Mouse (Mus musculus) G1E (cell line): ENCODE measurements around the gene Cep44. TPM values are rescaled to one million over a fixed set of nuclear protein-coding genes. Genes with fewer than 3 reads are reported as not detected.

ENCODE experiments used
- ATAC-seq: 2 replicates; pipeline ENCODE4 v1.8.0; 2016; ENCODE audit warnings: mild to moderate bottlenecking; ENCODE audit not compliant: insufficient number of reproducible peaks, poor library complexity, low FRiP score, severe bottlenecking; ENCODE audit errors: extremely low read depth
- DNase-seq: peaks from one replicate; pipeline ENCODE4 v3.0.0; 2012; ENCODE audit warnings: low spot score
- H3K27me3 ChIP-seq: 2 replicates; pipeline ENCODE4 v1.6.1; 2012; ENCODE audit warnings: mild to moderate bottlenecking, low read length, inconsistent platforms; ENCODE audit not compliant: insufficient read depth
- H3K36me3 ChIP-seq: replicated peaks from 2 replicates; pipeline ENCODE3; 2012; ENCODE audit warnings: mild to moderate bottlenecking, inconsistent platforms
- H3K4me1 ChIP-seq: 2 replicates; pipeline ENCODE4 v1.6.1; 2012; ENCODE audit warnings: low read depth, low read length, inconsistent platforms, mixed read lengths; ENCODE audit not compliant: insufficient read depth
- H3K4me3 ChIP-seq: 2 replicates; pipeline ENCODE4 v1.5.1; 2012; ENCODE audit warnings: low read depth, mild to moderate bottlenecking, inconsistent platforms, low read length, moderate library complexity, mixed read lengths
- H3K9me3 ChIP-seq: replicated peaks from 2 replicates; pipeline ENCODE4 v1.6.1; 2012; ENCODE audit warnings: inconsistent platforms
- CTCF ChIP-seq: IDR thresholded peaks from 2 replicates; pipeline ENCODE4 v1.5.1; 2012; ENCODE audit warnings: low read depth, low read length, inconsistent platforms, mixed read lengths
- GATA1 ChIP-seq: IDR thresholded peaks from 2 replicates; pipeline ENCODE4 v1.6.1; 2012; ENCODE audit warnings: borderline replicate concordance, low read length, inconsistent platforms, mixed read lengths
- GATA2 ChIP-seq: IDR thresholded peaks from 2 replicates; pipeline ENCODE4 v1.6.1; 2012; ENCODE audit warnings: low read depth, low read length, inconsistent platforms, borderline replicate concordance
- POLR2AphosphoS5 ChIP-seq: IDR thresholded peaks from 2 replicates; pipeline ENCODE4 v1.6.1; 2012; ENCODE audit warnings: low read depth, low read length, inconsistent platforms; ENCODE audit not compliant: insufficient replicate concordance
- TAL1 ChIP-seq: conservative IDR thresholded peaks from 2 replicates; pipeline ENCODE4 v1.6.1; 2012; ENCODE audit warnings: low read depth, low read length, inconsistent platforms, mixed read lengths
- polyA plus RNA-seq: library from polyadenylated mRNA; stranded (reverse); fragments of >175 nt; gene quantifications from 2 replicates; pipeline ENCODE4 v1.2.3, GENCODE M21; 2012
- total RNA-seq, 2 experiments: library from RNA; stranded (forward) in 1 of 2; stranded (reverse) in 1 of 2; fragments of 200-1000 nt in 1 of 2; fragments of >200 nt in 1 of 2; fragmentation: Nextera tagmentation in 1 of 2; gene quantifications; 2 replicates each; pipeline ENCODE4 v1.2.3; 2014 to 2017

Gene Cep44
- 78.6 and 79.8 TPM in 2 replicates for total RNA-seq (2014; fragmentation: Nextera tagmentation)
- total RNA-seq (2017): 44.8 and 51.4 TPM in 2 replicates
- polyA plus RNA-seq: 10.3 and 12.4 TPM in 2 replicates

DNA sequence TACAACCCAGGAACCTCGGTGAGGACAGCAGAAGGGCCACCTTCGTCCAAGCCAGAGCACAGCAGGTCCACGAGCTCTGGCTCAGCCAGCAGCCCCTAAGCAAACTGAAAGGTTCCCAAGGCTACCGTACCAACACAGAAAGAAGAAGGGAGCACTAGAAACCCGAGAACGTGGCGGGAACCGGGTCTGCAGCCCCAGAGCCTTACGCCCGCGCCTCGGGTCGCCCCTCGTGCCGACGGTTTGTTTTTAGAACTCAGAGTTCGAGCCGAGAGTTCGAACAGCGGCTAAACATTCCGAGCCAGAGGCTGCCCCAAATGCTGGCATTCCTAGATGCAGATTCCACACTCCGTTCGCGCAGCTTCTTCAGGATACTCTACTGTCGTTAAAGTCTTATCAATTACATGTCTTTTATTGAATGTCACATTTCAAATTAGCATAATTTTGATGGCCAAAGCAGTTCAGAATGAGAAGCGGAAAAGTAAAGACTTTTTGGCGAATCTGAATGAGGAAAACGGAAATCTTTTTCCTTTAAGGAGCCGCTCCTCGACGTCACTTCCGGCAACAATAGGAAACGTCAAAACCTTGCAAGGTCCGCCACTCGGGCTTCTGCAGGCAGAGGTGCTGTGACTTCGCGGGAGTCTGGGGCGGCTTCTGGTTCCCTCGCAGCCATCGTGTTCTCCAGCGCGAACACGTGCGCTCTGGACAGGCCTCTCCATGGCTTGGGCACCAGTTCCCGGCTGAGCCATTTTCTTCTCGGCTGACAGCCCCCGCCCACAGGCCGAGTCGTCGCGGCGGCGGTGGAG, at the start of gene Cep44, which contains the start of gene Fbxo8:
TSS of gene Cep44 (minus strand) at position 490 of the 803 bp plus-strand sequence.
TSS of gene Fbxo8 (plus strand) at position 533 of the 803 bp plus-strand sequence.
- H3K27me3 ChIP-seq: no peaks in the 10 kb centered on the region
- H3K4me3 ChIP-seq: peak within 1 kb of the TSS; percentile 81
- TF ChIP-seq TAL1 (no peak), POLR2AphosphoS5 (no peak), GATA2 (no peak), CTCF (no peak), GATA1 (no peak)
- DNase-seq (peak; percentile 31), ATAC-seq (peak; percentile 32; the same call in 1 of the 2 replicates)
- peaks cover 19% of the 10 kb centered on the region for H3K36me3 ChIP-seq
- H3K4me1 ChIP-seq: peaks cover 11% of the 10 kb centered on the region
- H3K9me3 ChIP-seq: no peaks in the 10 kb centered on the region

DNA sequence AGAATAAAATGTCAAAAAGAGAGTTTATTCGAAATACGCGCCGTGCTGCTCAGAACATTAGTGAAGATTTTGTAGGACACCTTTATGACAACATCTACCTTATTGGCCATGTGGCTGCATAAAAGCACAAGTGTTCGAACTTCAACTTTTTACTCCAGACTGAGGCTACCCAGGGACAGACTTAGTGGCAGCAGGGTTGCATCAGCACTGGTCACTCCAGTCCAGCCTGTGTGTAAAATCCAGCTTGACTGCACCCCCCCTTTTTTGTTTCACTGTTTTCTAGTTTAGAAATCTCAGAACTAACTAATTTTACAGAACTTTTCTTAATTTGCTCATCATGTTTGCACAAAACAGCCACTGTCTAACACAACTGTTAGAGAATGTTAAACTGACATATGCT, 40.7 kb upstream of the Cep44 start:
- no peaks in the 10 kb centered on the region for H3K9me3 ChIP-seq
- H3K27me3 ChIP-seq: no peaks in the 10 kb centered on the region
- DNase-seq (no peak), ATAC-seq (no peak)
- peaks cover 33% of the 10 kb centered on the region for H3K36me3 ChIP-seq
- no peaks in the 10 kb centered on the region for H3K4me1 ChIP-seq
- TF ChIP-seq TAL1 (no peak), GATA1 (no peak), GATA2 (no peak), CTCF (no peak), POLR2AphosphoS5 (no peak)
- no peak overlapping the region for H3K4me3 ChIP-seq

DNA sequence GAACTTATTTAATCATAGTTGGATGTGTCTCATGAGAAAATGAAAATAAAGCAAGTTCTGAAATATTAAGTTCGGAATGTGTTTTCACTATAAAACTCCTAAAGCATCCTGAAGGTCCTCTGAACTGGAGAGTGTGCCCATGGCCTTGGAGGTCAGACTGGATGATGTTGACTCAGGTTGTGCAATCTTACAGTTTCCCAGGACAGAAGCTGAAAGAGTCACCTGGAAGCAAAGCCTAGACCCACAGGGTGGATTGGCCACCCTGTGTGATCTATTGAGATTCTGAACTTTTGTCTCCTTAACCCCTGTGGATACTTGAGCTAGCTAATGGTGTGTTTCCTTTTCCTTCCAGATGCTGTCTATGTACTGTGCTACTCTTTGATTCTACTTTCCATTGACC, 40.2 kb upstream of the Cep44 start:
- no peaks in the 10 kb centered on the region for H3K27me3 ChIP-seq
- no peaks in the 10 kb centered on the region for H3K4me1 ChIP-seq
- peaks cover 36% of the 10 kb centered on the region for H3K36me3 ChIP-seq
- no peak for ATAC-seq
- no peak for DNase-seq
- H3K4me3 ChIP-seq: no peak overlapping the region
- H3K9me3 ChIP-seq: no peaks in the 10 kb centered on the region
- TF ChIP-seq CTCF (no peak), GATA1 (no peak), POLR2AphosphoS5 (no peak), GATA2 (no peak), TAL1 (no peak)

DNA sequence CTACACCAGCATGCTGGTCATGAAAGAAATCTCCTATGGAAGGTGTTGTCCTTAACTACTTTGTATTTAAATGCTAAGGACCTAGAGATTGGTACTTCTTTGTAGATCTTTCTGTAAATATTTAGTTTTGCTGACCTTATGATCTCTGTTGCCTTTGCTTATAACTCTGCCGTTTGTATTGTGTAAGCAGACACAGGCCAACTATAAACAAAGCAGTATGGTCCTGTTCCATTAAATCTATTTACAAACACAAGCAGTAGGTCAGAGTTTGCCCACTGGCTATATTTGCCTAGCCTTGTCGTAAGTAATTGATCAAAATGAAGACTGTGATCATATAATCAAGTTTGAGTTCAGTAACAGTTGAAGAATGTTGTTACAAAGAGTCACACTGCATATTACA, 38.2 kb upstream of the Cep44 start:
- TF ChIP-seq TAL1: no peak
- no peak for TF ChIP-seq POLR2AphosphoS5
- no peak for TF ChIP-seq GATA2
- no peak for TF ChIP-seq GATA1
- no peak for TF ChIP-seq CTCF
- ATAC-seq (no peak), DNase-seq (no peak)
- Histone ChIP-seq H3K4me1 (no peaks in the 10 kb centered on the region), H3K4me3 (no peak overlapping the region), H3K27me3 (no peaks in the 10 kb centered on the region), H3K36me3 (peaks cover 28% of the 10 kb centered on the region), H3K9me3 (no peaks in the 10 kb centered on the region)

DNA sequence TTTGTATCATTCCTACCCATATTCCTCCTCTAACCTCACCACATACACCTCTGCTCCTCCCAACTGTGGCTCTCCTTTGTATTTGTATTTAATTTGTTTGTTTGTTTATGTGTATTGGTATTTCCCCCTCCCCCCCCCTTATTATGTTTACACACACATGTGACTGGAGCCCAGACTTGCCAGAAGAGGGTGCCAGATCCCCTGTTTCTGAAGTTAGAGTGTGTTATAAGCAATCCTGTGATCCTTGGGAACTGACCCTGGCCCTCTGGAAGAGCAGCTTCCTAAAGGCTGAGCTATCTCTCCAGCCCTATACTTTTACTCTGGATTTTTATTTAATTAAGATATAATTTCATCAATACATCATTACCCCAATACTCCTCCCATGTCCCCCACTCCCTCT, 32.0 kb upstream of the Cep44 start:
- Histone ChIP-seq H3K36me3 (peaks cover 26% of the 10 kb centered on the region), H3K27me3 (no peaks in the 10 kb centered on the region), H3K9me3 (no peaks in the 10 kb centered on the region), H3K4me1 (no peaks in the 10 kb centered on the region), H3K4me3 (no peak overlapping the region)
- no peak for TF ChIP-seq CTCF
- no peak for TF ChIP-seq TAL1
- no peak for TF ChIP-seq POLR2AphosphoS5
- TF ChIP-seq GATA2: no peak
- no peak for TF ChIP-seq GATA1
- ATAC-seq: no peak
- no peak for DNase-seq

DNA sequence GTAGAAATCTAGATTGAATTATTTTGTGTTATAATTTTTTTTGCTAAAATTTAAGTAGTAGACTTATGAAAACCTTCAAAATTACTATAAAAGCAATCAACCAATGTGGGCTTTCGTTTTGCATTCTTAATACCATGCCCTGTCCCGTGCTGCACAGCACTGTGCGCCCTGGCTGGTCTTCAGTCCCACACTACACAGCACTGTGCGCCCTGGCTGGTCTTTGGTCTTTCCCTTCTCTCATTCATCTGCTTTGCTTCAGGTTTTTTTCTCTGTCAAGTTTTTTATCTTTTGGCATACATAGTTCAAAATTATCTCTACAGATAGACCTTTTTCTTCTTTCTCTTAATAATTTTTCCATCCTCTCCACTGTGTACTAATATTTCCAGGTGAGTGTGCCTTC, 30.1 kb upstream of the Cep44 start:
- TF ChIP-seq TAL1 (no peak), POLR2AphosphoS5 (no peak), GATA1 (no peak), GATA2 (no peak), CTCF (no peak)
- no peaks in the 10 kb centered on the region for H3K9me3 ChIP-seq
- ATAC-seq: no peak
- H3K27me3 ChIP-seq: no peaks in the 10 kb centered on the region
- no peaks in the 10 kb centered on the region for H3K4me1 ChIP-seq
- peaks cover 29% of the 10 kb centered on the region for H3K36me3 ChIP-seq
- H3K4me3 ChIP-seq: no peak overlapping the region
- no peak for DNase-seq
